Mouse (Mus musculus): ENCODE results near the gene Pheta2. TPM values are rescaled to one million over a fixed set of nuclear protein-coding genes. Genes with fewer than 3 reads are reported as not detected.
"Not testable (repeated sequence)": the region's sequence is repeated elsewhere in the genome, so short reads cannot be mapped to it uniquely, and the experiment has no call there.

Pheta2 gene
- polyA plus RNA-seq, 2 experiments: 18.7 to 24.8 TPM

- ATAC-seq (ENCODE audit: insufficient read depth) (no peak), DNase-seq (ENCODE audit: low read depth in 3 of 3, low spot score in 3 of 3) (no peak)
- 78% methylated on average over 3 of the region's 4 CpGs for WGBS (ENCODE audit: insufficient replicate concordance)
- Histone ChIP-seq H3K9ac (replicated peaks) (no peak overlapping the region), H3K27ac (no peak overlapping the region), H3K4me1 (replicated peaks; ENCODE audit: control insufficient read depth in 2 of 2, insufficient read depth in 2 of 2, low read length in 1 of 2) (peaks cover 0 to 5% of the 10 kb centered on the region in 2 experiments; a peak in 2 of 4 replicates), H3K9me3 (ENCODE audit: control insufficient read depth, low read length) (no peaks in the 10 kb centered on the region), H3K27me3 (ENCODE audit: control insufficient read depth, insufficient read depth, low read length) (no peaks in the 10 kb centered on the region), H3K36me3 (replicated peaks; ENCODE audit: control insufficient read depth, insufficient read depth, low read depth) (no peaks in the 10 kb centered on the region), H3K4me3 (ENCODE audit: insufficient read depth in 1 of 2, low read depth in 2 of 2, low read length in 2 of 2) (no peak overlapping the region), H3K4me2 (ENCODE audit: low read depth) (no peak overlapping the region)
- TF ChIP-seq EP300 (IDR thresholded peaks at IDR 0.05; ENCODE audit: low read depth): no peak
- TF ChIP-seq CTCF (IDR thresholded peaks at IDR 0.05; ENCODE audit: low read depth): no peak
Observed at GRCm38 (mm10) chr15:82362234-82362633, 23.5 kb downstream of the Pheta2 start.

GRCm38 (mm10) chr15:82363801-82364200, 25.1 kb downstream of the Pheta2 start:
- not testable (repeated sequence) for H3K9ac ChIP-seq (replicated peaks); H3K27me3 ChIP-seq (ENCODE audit: control insufficient read depth, insufficient read depth, low read length); ATAC-seq (ENCODE audit: insufficient read depth); H3K36me3 ChIP-seq (replicated peaks; ENCODE audit: control insufficient read depth, insufficient read depth, low read depth); H3K4me3 ChIP-seq (ENCODE audit: insufficient read depth in 1 of 2, low read depth in 2 of 2, low read length in 2 of 2); H3K4me1 ChIP-seq (replicated peaks; ENCODE audit: control insufficient read depth in 2 of 2, insufficient read depth in 2 of 2, low read length in 1 of 2); H3K9me3 ChIP-seq (ENCODE audit: control insufficient read depth, low read length); DNase-seq (ENCODE audit: low read depth in 3 of 3, low spot score in 3 of 3); H3K27ac ChIP-seq; H3K4me2 ChIP-seq (ENCODE audit: low read depth)
- 12% methylated on average over 7 of the region's 12 CpGs for WGBS (ENCODE audit: insufficient replicate concordance)

GRCm38 (mm10) chr15:82364561-82364960, 25.8 kb downstream of the Pheta2 start:
- H3K4me3 ChIP-seq (ENCODE audit: insufficient read depth in 1 of 2, low read depth in 2 of 2, low read length in 2 of 2); DNase-seq (ENCODE audit: low read depth in 3 of 3, low spot score in 3 of 3); ATAC-seq (ENCODE audit: insufficient read depth); H3K27me3 ChIP-seq (ENCODE audit: control insufficient read depth, insufficient read depth, low read length); H3K4me1 ChIP-seq (replicated peaks; ENCODE audit: control insufficient read depth in 2 of 2, insufficient read depth in 2 of 2, low read length in 1 of 2); H3K36me3 ChIP-seq (replicated peaks; ENCODE audit: control insufficient read depth, insufficient read depth, low read depth); H3K27ac ChIP-seq; H3K9me3 ChIP-seq (ENCODE audit: control insufficient read depth, low read length); H3K9ac ChIP-seq (replicated peaks): not testable (repeated sequence)
- WGBS (ENCODE audit: insufficient replicate concordance): 7% methylated on average over 6 of the region's 9 CpGs
- H3K4me2 ChIP-seq (ENCODE audit: low read depth): peak overlapping the region; percentile 46

GRCm38 (mm10) chr15:82368146-82368545, 29.4 kb downstream of the Pheta2 start:
- Histone ChIP-seq H3K9me3 (ENCODE audit: control insufficient read depth, low read length) (no peaks in the 10 kb centered on the region), H3K4me3 (ENCODE audit: insufficient read depth in 1 of 2, low read depth in 2 of 2, low read length in 2 of 2) (no peak overlapping the region), H3K4me1 (replicated peaks; ENCODE audit: control insufficient read depth in 2 of 2, insufficient read depth in 2 of 2, low read length in 1 of 2) (no peaks in the 10 kb centered on the region), H3K9ac (replicated peaks) (no peak overlapping the region), H3K4me2 (ENCODE audit: low read depth) (no peak overlapping the region), H3K27me3 (ENCODE audit: control insufficient read depth, insufficient read depth, low read length) (no peaks in the 10 kb centered on the region), H3K36me3 (replicated peaks; ENCODE audit: control insufficient read depth, insufficient read depth, low read depth) (no peaks in the 10 kb centered on the region), H3K27ac (no peak overlapping the region)
- DNase-seq (ENCODE audit: low read depth in 3 of 3, low spot score in 3 of 3) (no peak), ATAC-seq (ENCODE audit: insufficient read depth) (no peak)
- 66% methylated on average over 4 of the region's 4 CpGs for WGBS (ENCODE audit: insufficient replicate concordance)
- no peak for TF ChIP-seq EP300 (IDR thresholded peaks at IDR 0.05; ENCODE audit: low read depth)
- TF ChIP-seq CTCF (IDR thresholded peaks at IDR 0.05; ENCODE audit: low read depth): no peak

- ATAC-seq (ENCODE audit: insufficient read depth) (no peak), DNase-seq (ENCODE audit: low read depth in 3 of 3, low spot score in 3 of 3) (no peak)
- no peak for TF ChIP-seq EP300 (IDR thresholded peaks at IDR 0.05; ENCODE audit: low read depth)
- TF ChIP-seq CTCF (IDR thresholded peaks at IDR 0.05; ENCODE audit: low read depth): no peak
- H3K4me2 ChIP-seq (ENCODE audit: low read depth): no peak overlapping the region
- H3K27me3 ChIP-seq (ENCODE audit: control insufficient read depth, insufficient read depth, low read length): no peaks in the 10 kb centered on the region
- no peak overlapping the region for H3K4me3 ChIP-seq (ENCODE audit: insufficient read depth in 1 of 2, low read depth in 2 of 2, low read length in 2 of 2)
- H3K9me3 ChIP-seq (ENCODE audit: control insufficient read depth, low read length): no peaks in the 10 kb centered on the region
- no peak overlapping the region for H3K27ac ChIP-seq
- WGBS (ENCODE audit: insufficient replicate concordance): 66% methylated on average over 1 of the region's 1 CpGs
- H3K9ac ChIP-seq (replicated peaks): no peak overlapping the region
- no peaks in the 10 kb centered on the region for H3K36me3 ChIP-seq (replicated peaks; ENCODE audit: control insufficient read depth, insufficient read depth, low read depth)
- no peaks in the 10 kb centered on the region for H3K4me1 ChIP-seq (replicated peaks; ENCODE audit: control insufficient read depth in 2 of 2, insufficient read depth in 2 of 2, low read length in 1 of 2)
Observed at GRCm38 (mm10) chr15:82368851-82369250, 30.1 kb downstream of the Pheta2 start.

- ATAC-seq (ENCODE audit: insufficient read depth): no peak
- WGBS (ENCODE audit: insufficient replicate concordance): 70% methylated on average over 6 of the region's 6 CpGs
Observed at GRCm38 (mm10) chr15:82372446-82372845, 33.7 kb downstream of the Pheta2 start.

More at GRCm38 (mm10) chr15:82372446-82372845, 33.7 kb downstream of the Pheta2 start:
- H3K27me3 ChIP-seq (ENCODE audit: control insufficient read depth, insufficient read depth, low read length): no peaks in the 10 kb centered on the region
- no peak for DNase-seq (ENCODE audit: low read depth in 3 of 3, low spot score in 3 of 3)
- H3K9ac ChIP-seq (replicated peaks): no peak overlapping the region
- H3K27ac ChIP-seq: no peak overlapping the region
- no peaks in the 10 kb centered on the region for H3K9me3 ChIP-seq (ENCODE audit: control insufficient read depth, low read length)
- H3K4me3 ChIP-seq (ENCODE audit: insufficient read depth in 1 of 2, low read depth in 2 of 2, low read length in 2 of 2): no peak overlapping the region
- H3K36me3 ChIP-seq (replicated peaks; ENCODE audit: control insufficient read depth, insufficient read depth, low read depth): no peaks in the 10 kb centered on the region
- H3K4me1 ChIP-seq (replicated peaks; ENCODE audit: control insufficient read depth in 2 of 2, insufficient read depth in 2 of 2, low read length in 1 of 2): peaks cover 0 to 2% of the 10 kb centered on the region in 2 experiments; a peak in 1 of 4 replicates
- TF ChIP-seq EP300 (IDR thresholded peaks at IDR 0.05; ENCODE audit: low read depth): no peak
- TF ChIP-seq CTCF (IDR thresholded peaks at IDR 0.05; ENCODE audit: low read depth): no peak
- no peak overlapping the region for H3K4me2 ChIP-seq (ENCODE audit: low read depth)
